Mouse (Mus musculus) spleen, adult 2 months (tissue): ENCODE results near the gene Gpr68. TPM values are rescaled to one million over a fixed set of nuclear protein-coding genes. Genes with fewer than 3 reads are reported as not detected.

ENCODE experiments used
- DNase-seq, 2 experiments: peaks; one replicate each; pipeline versions ENCODE4 v3.0.0 to v3.0.0-alpha.2; 2012 to 2021; ENCODE audit warnings: low spot score in 2 of 2, low read depth in 1 of 2
- H3K27ac ChIP-seq: fragments of 200-500 bp; 2 replicates; pipeline ENCODE4 v1.5.1; 2012; ENCODE audit warnings: low read length, inconsistent platforms; ENCODE audit not compliant: insufficient read depth
- H3K27me3 ChIP-seq: fragments of 200-500 bp; 2 replicates; pipeline ENCODE4 v1.6.1; 2012; ENCODE audit warnings: mild to moderate bottlenecking, moderate library complexity, low read length, inconsistent platforms; ENCODE audit not compliant: control insufficient read depth, insufficient read depth
- H3K36me3 ChIP-seq: fragments of 200-500 bp; 2 replicates; pipeline ENCODE4 v1.6.1; 2012; ENCODE audit warnings: mild to moderate bottlenecking, low read length, inconsistent platforms; ENCODE audit not compliant: control insufficient read depth, insufficient read depth
- H3K4me1 ChIP-seq: fragments of 200-500 bp; 2 replicates; pipeline ENCODE4 v1.6.1; 2011; ENCODE audit warnings: inconsistent platforms; ENCODE audit not compliant: control insufficient read depth, insufficient read depth, insufficient read length
- H3K4me3 ChIP-seq: fragments of 200-500 bp; 2 replicates; pipeline ENCODE4 v1.5.1; 2011; ENCODE audit warnings: mild to moderate bottlenecking, inconsistent platforms; ENCODE audit not compliant: insufficient read depth, insufficient read length; ENCODE audit errors: extremely low read depth
- CTCF ChIP-seq: fragments of 200-500 bp; IDR thresholded peaks from 2 replicates; pipeline ENCODE4 v1.5.1; 2011; ENCODE audit warnings: mild to moderate bottlenecking, inconsistent platforms; ENCODE audit not compliant: insufficient read depth, insufficient read length, insufficient replicate concordance; ENCODE audit errors: extremely low read depth
- POLR2A ChIP-seq: fragments of 200-500 bp; IDR thresholded peaks from 2 replicates; pipeline ENCODE4 v1.6.1; 2011; ENCODE audit warnings: low read depth, low read length, inconsistent platforms
- WGBS: fragments of 180-500 bp; shearing (Covaris S2); methylation state at CpG from one replicate; pipeline ENCODE4 v1.1.7; 2018; 5-methylcytosine and 5-hydroxymethylcytosine counted together
- polyA plus RNA-seq: library from polyadenylated mRNA; depleted of rRNA; stranded (reverse); fragments of >200 nt; gene quantifications from 2 replicates; pipeline ENCODE4 v1.2.3, GENCODE M21; 2012

Gene Gpr68
- polyA plus RNA-seq, 1 experiment = 14.0 TPM

GRCm38 (mm10) chr12:100890548-100890947, 17.4 kb downstream of the Gpr68 start:
- H3K27me3 ChIP-seq = no peaks in the 10 kb centered on the region
- H3K27ac ChIP-seq = peak overlapping the region; percentile 56; the same call in 1 of the 2 replicates
- WGBS = 67% methylated on average over 3 of the region's 3 CpGs
- H3K4me3 ChIP-seq = no peak overlapping the region
- no peak for DNase-seq
- TF ChIP-seq POLR2A (no peak), CTCF (no peak)
- no peaks in the 10 kb centered on the region for H3K36me3 ChIP-seq
- H3K4me1 ChIP-seq = no peaks in the 10 kb centered on the region; the same call in 1 of the 2 replicates

DNA sequence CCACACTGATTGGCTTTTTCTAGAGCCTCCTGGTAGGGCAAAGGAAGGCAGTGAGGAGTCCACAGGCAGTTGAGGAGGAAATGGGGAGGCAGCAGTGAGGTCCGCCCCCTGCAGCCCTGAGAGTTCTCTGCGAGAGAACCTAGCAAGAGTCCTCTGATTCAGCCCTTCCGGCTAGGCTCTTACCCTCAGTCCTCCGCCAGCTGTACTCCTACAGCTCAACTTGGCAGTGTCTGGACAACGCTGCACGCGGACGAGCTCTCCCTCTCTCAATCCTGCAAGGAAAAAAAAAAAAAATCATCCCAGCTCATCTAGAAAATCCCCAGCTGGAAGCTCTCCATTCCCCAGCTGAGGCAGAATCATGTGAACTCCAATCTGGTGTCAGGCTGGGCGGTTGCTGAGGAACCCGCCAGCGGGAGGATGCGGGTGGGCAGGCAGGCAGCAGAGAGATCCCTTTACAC, 20.2 kb downstream of the Gpr68 start:
- peak overlapping the region; percentile 19; the same call in 1 of the 2 replicates for H3K4me3 ChIP-seq
- no peak for TF ChIP-seq CTCF
- TF ChIP-seq POLR2A = no peak
- WGBS = 23% methylated on average over 12 of the region's 12 CpGs
- H3K27ac ChIP-seq = peak overlapping the region; percentile 65
- H3K4me1 ChIP-seq = peaks cover 5% of the 10 kb centered on the region; the same call in 1 of the 2 replicates
- peak in 1 of 2 experiments; percentile 28 for DNase-seq
- no peaks in the 10 kb centered on the region for H3K27me3 ChIP-seq
- H3K36me3 ChIP-seq = no peaks in the 10 kb centered on the region

DNA sequence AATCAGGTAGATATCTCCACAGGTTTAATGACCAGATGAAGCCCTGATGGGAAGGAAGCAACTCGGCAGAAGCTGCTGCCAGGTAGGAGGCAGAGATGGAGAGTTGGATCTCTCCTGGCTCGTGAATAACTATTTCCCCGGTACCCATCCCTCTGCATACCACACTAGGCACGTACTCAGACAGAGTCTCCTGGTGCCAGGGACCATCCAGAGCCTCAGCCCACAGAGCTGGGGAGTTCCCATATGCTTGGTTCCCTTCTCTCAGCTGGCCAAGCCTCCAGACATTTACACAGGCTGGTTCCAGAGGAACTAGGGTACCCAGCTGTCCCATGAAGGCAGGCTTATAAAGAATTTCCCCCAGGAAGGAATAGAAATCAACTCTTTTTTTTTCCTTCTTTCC, 21.1 kb downstream of the Gpr68 start:
- no peak for DNase-seq
- WGBS = 88% methylated on average over 4 of the region's 4 CpGs
- Histone ChIP-seq H3K27ac (peak overlapping the region; percentile 12; the same call in 1 of the 2 replicates), H3K4me3 (peak overlapping the region; percentile 9; the same call in 1 of the 2 replicates), H3K4me1 (peaks cover 5% of the 10 kb centered on the region; the same call in 1 of the 2 replicates), H3K27me3 (no peaks in the 10 kb centered on the region), H3K36me3 (no peaks in the 10 kb centered on the region)
- TF ChIP-seq POLR2A = no peak
- no peak for TF ChIP-seq CTCF

DNA sequence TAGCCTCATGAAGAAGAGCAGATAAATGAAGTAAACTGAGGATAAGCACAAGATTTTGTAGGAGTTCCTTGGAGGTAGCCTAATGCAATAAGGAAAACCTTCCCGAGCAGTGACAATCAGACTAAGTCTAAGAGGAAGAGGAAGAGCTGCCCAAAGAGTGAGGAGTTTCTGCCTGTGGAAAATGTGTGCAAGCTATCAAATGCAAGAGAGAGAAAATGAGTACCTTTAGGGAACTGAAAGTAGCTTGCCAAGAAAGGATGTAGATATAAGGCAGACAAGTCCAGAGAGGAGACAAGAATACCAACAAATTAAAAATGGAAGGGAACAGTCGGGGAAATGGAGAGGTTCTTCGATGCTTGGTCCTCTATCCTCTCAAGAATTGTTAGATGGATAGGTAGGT, 22.4 kb downstream of the Gpr68 start:
- 66% methylated on average over 3 of the region's 3 CpGs for WGBS
- TF ChIP-seq POLR2A (no peak), CTCF (no peak)

DNA sequence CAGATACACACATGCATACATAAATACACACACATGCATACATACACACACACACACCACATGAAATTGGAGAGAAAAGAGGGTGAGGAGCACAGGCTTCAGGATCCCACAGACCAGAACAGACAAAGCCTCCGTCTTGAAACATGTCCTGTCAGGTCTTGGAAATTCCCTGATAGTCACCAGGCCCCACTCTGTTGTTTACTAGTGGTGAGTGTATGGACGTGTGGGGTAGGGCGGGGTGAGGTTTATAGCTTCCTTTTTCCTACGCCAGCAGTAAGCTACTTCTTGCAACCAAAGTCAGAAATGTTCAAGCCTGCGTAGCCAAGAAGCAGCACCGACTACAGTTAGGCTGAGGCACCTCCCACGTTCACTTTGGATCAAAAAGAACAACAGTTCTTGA, 24.8 kb downstream of the Gpr68 start:
- TF ChIP-seq POLR2A (no peak), CTCF (no peak)
- Histone ChIP-seq H3K4me1 (peaks cover 5% of the 10 kb centered on the region; the same call in 1 of the 2 replicates), H3K27ac (peak overlapping the region; percentile 51; the same call in 1 of the 2 replicates), H3K27me3 (no peaks in the 10 kb centered on the region), H3K36me3 (no peaks in the 10 kb centered on the region), H3K4me3 (no peak overlapping the region)
- 17% methylated on average over 7 of the region's 7 CpGs for WGBS
- DNase-seq = peak; percentile 40 to 41

More for the DNA sequence above, 22.4 kb downstream of the Gpr68 start:
- H3K27ac ChIP-seq = no peak overlapping the region
- no peaks in the 10 kb centered on the region for H3K36me3 ChIP-seq
- H3K4me1 ChIP-seq = peaks cover 5% of the 10 kb centered on the region; the same call in 1 of the 2 replicates
- DNase-seq = no peak
- no peak overlapping the region for H3K4me3 ChIP-seq
- no peaks in the 10 kb centered on the region for H3K27me3 ChIP-seq

DNA sequence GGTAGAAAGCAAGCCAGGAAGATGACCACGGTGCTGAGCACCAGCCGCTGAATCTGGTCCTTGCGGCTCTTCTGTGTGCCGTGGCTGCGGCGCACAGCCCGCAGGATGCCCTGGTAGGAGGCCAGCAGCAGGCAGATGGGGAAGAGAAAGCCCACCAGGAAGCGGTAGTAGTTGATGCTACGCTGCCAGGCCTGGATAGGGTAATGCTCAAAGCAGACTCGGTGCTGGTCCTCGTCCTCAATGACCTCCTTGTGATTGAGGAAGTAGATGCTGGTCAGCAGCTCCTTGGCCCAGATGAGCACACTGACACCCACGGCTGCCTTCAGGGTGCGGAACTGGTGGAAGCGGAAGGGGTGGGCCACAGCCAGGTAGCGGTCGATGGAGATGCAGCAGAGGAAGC, 29.4 kb downstream of the Gpr68 start:
- 70% methylated on average over 16 of the region's 16 CpGs for WGBS
- no peak for DNase-seq
- Histone ChIP-seq H3K27ac (no peak overlapping the region; the same call in 1 of the 2 replicates), H3K36me3 (no peaks in the 10 kb centered on the region), H3K4me1 (peaks cover 3% of the 10 kb centered on the region; the same call in 1 of the 2 replicates), H3K4me3 (no peak overlapping the region), H3K27me3 (no peaks in the 10 kb centered on the region)
- TF ChIP-seq POLR2A (no peak), CTCF (no peak)

GRCm38 (mm10) chr12:100877936-100878335, 30.1 kb downstream of the Gpr68 start:
- Histone ChIP-seq H3K27me3 (no peaks in the 10 kb centered on the region), H3K27ac (no peak overlapping the region; the same call in 1 of the 2 replicates), H3K4me1 (no peaks in the 10 kb centered on the region; the same call in 1 of the 2 replicates), H3K4me3 (no peak overlapping the region), H3K36me3 (no peaks in the 10 kb centered on the region)
- WGBS = 43% methylated on average over 6 of the region's 6 CpGs
- no peak for DNase-seq
- TF ChIP-seq POLR2A (no peak), CTCF (no peak)
